Mouse (Mus musculus): ENCODE results near the gene Sos2. TPM values are rescaled to one million over a fixed set of nuclear protein-coding genes. Genes with fewer than 3 reads are reported as not detected.
A peak's percentile ranks its signal among the peaks of the same experiment; 100 is the strongest.

Sos2 gene
- total and polyA plus RNA-seq, 3 experiments, result 9.8 to 17.8 TPM; not detected in 1

DNA sequence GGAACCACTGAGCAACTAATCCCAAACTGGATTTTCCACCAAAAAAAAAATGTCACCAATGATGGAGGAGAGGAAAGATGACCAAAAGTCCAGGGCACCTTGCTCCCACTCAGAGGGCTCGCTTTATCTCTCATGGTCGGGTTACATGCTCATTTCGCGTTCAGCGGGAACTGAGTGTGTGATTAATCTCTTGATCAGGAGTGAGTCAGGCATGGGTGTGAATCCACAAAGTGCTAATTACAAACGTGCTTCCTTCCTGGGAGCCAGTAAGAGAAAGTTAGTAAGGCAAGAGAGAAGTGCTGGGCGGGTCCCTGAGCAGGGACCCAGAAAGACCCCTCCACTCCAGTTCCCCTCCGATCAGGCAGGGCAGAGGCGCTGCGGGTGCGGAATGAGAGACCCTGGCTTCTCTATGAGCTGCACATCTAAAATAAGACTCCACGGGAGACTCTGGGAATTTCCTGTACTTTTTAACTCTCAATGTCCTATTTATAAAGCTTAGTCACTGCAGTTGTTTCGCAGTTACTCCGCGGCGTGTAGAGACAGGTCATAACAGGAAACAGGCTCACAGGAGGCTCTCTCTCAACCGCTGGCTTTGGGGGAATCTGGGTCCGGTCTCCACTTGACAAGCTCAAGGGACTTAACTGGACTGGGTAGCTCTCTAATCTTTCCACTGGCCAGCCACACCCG lies 143.8 kb downstream of the Sos2 start:
- Histone ChIP-seq H3K9ac (ENCODE audit: control insufficient read depth, low read depth, low read length, poor library complexity, severe bottlenecking) (peak overlapping the region; percentile 66), H3K79me2 (ENCODE audit: control insufficient read depth, insufficient read depth, low read length, poor library complexity) (no peaks in the 10 kb centered on the region; the same call in 1 of the 2 replicates), H3K4me1 (ENCODE audit: control insufficient read depth in 1 of 2, insufficient read depth in 2 of 2, low read length in 2 of 2) (peaks cover 13 to 44% of the 10 kb centered on the region in 2 experiments), H3K4me3 (ENCODE audit: control insufficient read depth in 1 of 2, insufficient read depth in 1 of 2, low read depth in 2 of 2, low read length in 2 of 2) (peak overlapping the region; percentile 45 to 47), H3K27ac (ENCODE audit: control insufficient read depth, low read depth, low read length) (peak overlapping the region; percentile 89), H3K9me3 (replicated peaks; ENCODE audit: insufficient read depth, low read length) (no peaks in the 10 kb centered on the region), H3K36me3 (ENCODE audit: control insufficient read depth in 1 of 2, insufficient read depth in 2 of 2, low read length in 2 of 2) (peaks cover 0 to 30% of the 10 kb centered on the region in 2 experiments; a peak in 2 of 4 replicates), H3K27me3 (ENCODE audit: control insufficient read depth in 1 of 2, insufficient read depth in 2 of 2, low read length in 2 of 2) (no peaks in the 10 kb centered on the region)
- TF ChIP-seq GATA1 (IDR thresholded peaks at IDR 0.05; ENCODE audit: low read depth, low read length) (peak; percentile 83), JUND (IDR thresholded peaks at IDR 0.05; ENCODE audit: low read depth, low read length) (peak; percentile 66; the same call in 1 of the 2 replicates), SIN3A (IDR thresholded peaks at IDR 0.05; ENCODE audit: low read length) (peak; percentile 64; the same call in 1 of the 2 replicates), POLR2AphosphoS5 (IDR thresholded peaks at IDR 0.05; ENCODE audit: borderline replicate concordance, low read depth, low read length) (no peak), POLR2A (IDR thresholded peaks at IDR 0.05; ENCODE audit: control insufficient read depth in 1 of 2, insufficient read depth in 1 of 2, low read depth in 1 of 2, low read length in 2 of 2, poor library complexity in 1 of 2) (peak in 1 of 2 experiments; percentile 68; a peak in 3 of 4 replicates), MAFK (IDR thresholded peaks at IDR 0.05; ENCODE audit: borderline replicate concordance, low read depth, low read length) (no peak), MYC (IDR thresholded peaks at IDR 0.05; ENCODE audit: low read depth, low read length) (peak; percentile 64; the same call in 1 of the 2 replicates), EP300 (IDR thresholded peaks at IDR 0.05; ENCODE audit: low read depth in 1 of 2, low read length in 2 of 2) (peak; percentile 77 to 83), NELFE (IDR thresholded peaks at IDR 0.05; ENCODE audit: low read depth, low read length) (no peak), RCOR1 (IDR thresholded peaks at IDR 0.05; ENCODE audit: low read depth, low read length) (peak; percentile 62; the same call in 1 of the 2 replicates), ELF1 (IDR thresholded peaks at IDR 0.05; ENCODE audit: low read depth, low read length) (no peak), HCFC1 (IDR thresholded peaks at IDR 0.05; ENCODE audit: low read depth, low read length) (peak; percentile 24; the same call in 1 of the 2 replicates), MAX (IDR thresholded peaks at IDR 0.05; ENCODE audit: low read length) (peak; percentile 50; the same call in 1 of the 2 replicates), BHLHE40 (IDR thresholded peaks at IDR 0.05; ENCODE audit: borderline replicate concordance, low read depth, low read length) (peak; percentile 78; the same call in 1 of the 2 replicates), E2F4 (IDR thresholded peaks at IDR 0.05; ENCODE audit: borderline replicate concordance, low read depth, low read length) (peak; percentile 35; the same call in 1 of the 2 replicates), MXI1 (IDR thresholded peaks at IDR 0.05; ENCODE audit: low read depth, low read length) (peak; percentile 71), TCF12 (IDR thresholded peaks at IDR 0.05; ENCODE audit: low read depth, low read length) (no peak), NRF1 (IDR thresholded peaks at IDR 0.05; ENCODE audit: insufficient read depth, low read depth, low read length, poor library complexity, severe bottlenecking) (no peak), TBP (IDR thresholded peaks at IDR 0.05; ENCODE audit: low read depth, low read length) (no peak), ETS1 (IDR thresholded peaks at IDR 0.05; ENCODE audit: low read depth, low read length) (peak; percentile 84; the same call in 1 of the 2 replicates)
- peak; percentile 90 for DNase-seq (ENCODE audit: low read depth, low spot score)
